Mouse (Mus musculus) limb, embryonic 11.5 days (tissue): ENCODE data around the gene Kcnab3. TPM values are rescaled to one million over a fixed set of nuclear protein-coding genes. Genes with fewer than 3 reads are reported as not detected.

Experiments used
- ATAC-seq: fragments of 200-750 bp; cut with Nextera tagmentation; 2 replicates; pipeline ENCODE4 v1.8.0; 2017; ENCODE audit warnings: low read depth; ENCODE audit not compliant: insufficient number of reproducible peaks, low FRiP score, low TSS enrichment
- DNase-seq: peaks from one replicate; pipeline ENCODE4 v3.0.0-alpha.2; 2015; ENCODE audit warnings: low spot score
- H3K27ac ChIP-seq: fragments of 300-500 bp; sonication (generic); replicated peaks from 2 replicates; pipeline ENCODE4 v1.5.1; 2014; ENCODE audit warnings: low read depth, mild to moderate bottlenecking, low read length
- H3K27me3 ChIP-seq: fragments of 300-500 bp; sonication (generic); 2 replicates; pipeline ENCODE4 v1.6.1; 2014; ENCODE audit warnings: mild to moderate bottlenecking, low read length, mixed read lengths; ENCODE audit not compliant: control insufficient read depth, insufficient read depth
- H3K36me3 ChIP-seq: fragments of 300-500 bp; sonication (generic); 2 replicates; pipeline ENCODE4 v1.6.1; 2014; ENCODE audit warnings: mild to moderate bottlenecking, low read length, moderate library complexity, mixed read lengths; ENCODE audit not compliant: control insufficient read depth, insufficient read depth
- H3K4me1 ChIP-seq: fragments of 300-500 bp; sonication (generic); 2 replicates; pipeline ENCODE4 v1.6.1; 2014; ENCODE audit warnings: low read length, mixed read lengths; ENCODE audit not compliant: control insufficient read depth, insufficient read depth
- H3K4me2 ChIP-seq: fragments of 300-500 bp; sonication (generic); 2 replicates; pipeline ENCODE4 v1.6.1; 2014; ENCODE audit warnings: low read depth, mild to moderate bottlenecking, moderate library complexity; ENCODE audit not compliant: severe bottlenecking
- H3K4me3 ChIP-seq: fragments of 300-500 bp; sonication (generic); 2 replicates; pipeline ENCODE4 v1.5.1; 2014; ENCODE audit warnings: low read depth, low read length
- H3K9ac ChIP-seq: fragments of 300-500 bp; sonication (generic); 2 replicates; pipeline ENCODE4 v1.6.1; 2014; ENCODE audit warnings: mild to moderate bottlenecking, low read length
- H3K9me3 ChIP-seq: fragments of 300-500 bp; sonication (generic); 2 replicates; pipeline ENCODE4 v1.6.1; 2016; ENCODE audit warnings: low read length; ENCODE audit not compliant: control insufficient read depth
- WGBS: fragments of 180-500 bp; shearing (Covaris S2); extraction: QIAGEN DNeasy Blood & Tissue Kit; methylation state at CpG from one replicate; pipeline ENCODE4 v1.1.7; 2014; 5-methylcytosine and 5-hydroxymethylcytosine counted together
- polyA plus RNA-seq: library from polyadenylated mRNA; unstranded; fragments of >200 nt; fragmentation: Nextera tagmentation; extraction: Ambion mirVana; gene quantifications from 2 replicates; pipeline ENCODE4 v1.2.1, GENCODE M21; 2014

The Kcnab3 gene
- polyA plus RNA-seq, 1 experiment from 2014 or later = 2.2 TPM

- Histone ChIP-seq H3K36me3 (peaks cover 22% of the 10 kb centered on the region), H3K4me1 (peaks cover 23% of the 10 kb centered on the region), H3K4me3 (no peak overlapping the region), H3K9me3 (no peaks in the 10 kb centered on the region), H3K27ac (no peak overlapping the region; the same call in 1 of the 2 replicates), H3K9ac (peak overlapping the region; percentile 40; the same call in 1 of the 2 replicates), H3K27me3 (no peaks in the 10 kb centered on the region), H3K4me2 (peak overlapping the region; percentile 15)
- DNase-seq (no peak), ATAC-seq (no peak)
- WGBS = 58% methylated on average over 8 of the region's 8 CpGs
Measured at GRCm38 (mm10) chr11:69364376-69364775, 38.3 kb downstream of the Kcnab3 start.

DNA sequence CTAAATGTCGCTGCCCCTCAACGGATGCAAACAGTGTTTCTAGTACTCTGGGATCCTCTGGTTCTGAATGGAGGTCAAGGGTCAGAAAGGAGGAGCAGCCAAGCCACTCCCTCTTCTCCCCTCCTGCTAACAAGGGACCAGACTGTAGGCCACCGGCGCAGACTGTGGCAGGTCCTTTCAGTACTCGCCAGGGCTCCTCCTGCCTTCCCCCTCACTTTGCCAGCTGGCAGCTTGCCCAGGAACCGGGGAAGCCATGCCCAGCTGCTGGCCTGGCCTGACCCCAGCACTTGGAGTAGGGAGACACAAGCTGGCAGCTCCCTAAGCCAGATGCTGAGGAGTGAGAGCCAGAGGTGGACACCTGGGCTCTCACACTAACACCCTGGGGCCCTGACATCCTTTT, 38.9 kb downstream of the Kcnab3 start:
- no peaks in the 10 kb centered on the region for H3K9me3 ChIP-seq
- H3K27me3 ChIP-seq = no peaks in the 10 kb centered on the region
- H3K4me2 ChIP-seq = peak overlapping the region; percentile 94
- H3K27ac ChIP-seq = peak overlapping the region; percentile 97
- 5% methylated on average over 6 of the region's 6 CpGs for WGBS
- peak; percentile 67 for DNase-seq
- peaks cover 23% of the 10 kb centered on the region for H3K4me1 ChIP-seq
- no peak for ATAC-seq
- H3K9ac ChIP-seq = peak overlapping the region; percentile 61
- H3K36me3 ChIP-seq = peaks cover 17% of the 10 kb centered on the region
- peak overlapping the region; percentile 87 for H3K4me3 ChIP-seq

DNA sequence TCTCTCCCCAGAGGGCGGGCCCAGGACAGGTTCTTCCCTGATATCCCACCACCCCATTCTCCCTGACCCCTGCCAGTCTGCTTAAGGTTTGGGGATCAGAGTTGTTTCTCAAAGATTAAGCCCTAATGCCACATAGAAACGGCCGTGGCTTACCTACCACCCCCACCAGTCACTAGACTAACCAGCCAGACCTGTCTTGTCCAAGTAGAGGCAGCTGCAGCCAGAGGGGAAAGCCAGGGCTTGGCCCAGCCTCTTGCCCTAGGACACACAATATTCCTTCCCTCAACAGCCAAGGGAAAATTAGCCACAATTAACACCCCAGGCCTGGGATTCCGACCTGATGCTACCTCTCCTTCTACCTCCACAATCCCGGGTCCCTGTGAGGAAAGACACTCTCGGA, 39.7 kb downstream of the Kcnab3 start:
- Histone ChIP-seq H3K27ac (peak overlapping the region; percentile 97), H3K9ac (peak overlapping the region; percentile 61), H3K9me3 (no peaks in the 10 kb centered on the region), H3K36me3 (peaks cover 10% of the 10 kb centered on the region), H3K4me3 (peak overlapping the region; percentile 87), H3K4me1 (peaks cover 23% of the 10 kb centered on the region), H3K4me2 (peak overlapping the region; percentile 94), H3K27me3 (no peaks in the 10 kb centered on the region)
- ATAC-seq (no peak), DNase-seq (no peak)
- WGBS = 18% methylated on average over 6 of the region's 6 CpGs

DNA sequence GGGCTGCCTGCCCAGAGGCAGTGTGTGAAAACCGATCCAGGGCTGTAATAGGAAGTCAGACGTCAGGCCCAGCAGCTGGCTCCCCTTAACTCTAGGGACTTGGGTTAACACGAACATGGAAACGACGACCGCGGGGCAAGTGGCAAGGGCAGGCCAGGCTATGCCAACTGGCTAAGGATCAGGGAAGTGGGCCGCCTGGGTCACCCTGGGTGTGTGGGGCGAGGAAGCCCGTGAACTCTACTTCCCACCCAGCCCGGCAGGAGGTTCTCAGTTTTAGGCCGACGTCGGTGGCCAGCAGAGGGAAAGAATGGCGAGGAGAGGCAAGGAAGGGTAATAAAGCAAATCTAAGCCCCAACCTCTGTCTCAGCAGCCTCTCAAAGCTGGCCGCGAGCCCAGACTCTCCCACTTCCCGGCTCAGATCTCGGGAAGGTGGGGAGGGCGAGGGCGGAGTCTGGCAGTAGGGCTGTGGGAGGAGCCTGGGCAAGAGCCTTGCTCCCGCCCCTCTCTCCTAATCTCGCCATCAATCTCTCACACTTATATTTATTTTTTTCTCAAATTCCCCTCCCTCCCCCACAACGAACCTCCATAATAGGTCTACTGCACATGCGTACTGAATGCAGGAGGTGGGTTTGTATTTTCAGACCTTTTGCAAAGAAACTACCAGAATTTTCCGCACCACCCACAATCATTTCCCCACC, 40.2 kb downstream of the Kcnab3 start:
- Histone ChIP-seq H3K27me3 (no peaks in the 10 kb centered on the region), H3K27ac (peak overlapping the region; percentile 99), H3K9ac (peak overlapping the region; percentile 61), H3K4me3 (peak overlapping the region; percentile 87), H3K36me3 (peaks cover 7% of the 10 kb centered on the region; the same call in 1 of the 2 replicates), H3K9me3 (no peaks in the 10 kb centered on the region), H3K4me2 (peak overlapping the region; percentile 94), H3K4me1 (peaks cover 26% of the 10 kb centered on the region)
- WGBS = under 1% methylated on average over 26 of the region's 26 CpGs
- ATAC-seq (peak; percentile 90), DNase-seq (peak; percentile 94)

DNA sequence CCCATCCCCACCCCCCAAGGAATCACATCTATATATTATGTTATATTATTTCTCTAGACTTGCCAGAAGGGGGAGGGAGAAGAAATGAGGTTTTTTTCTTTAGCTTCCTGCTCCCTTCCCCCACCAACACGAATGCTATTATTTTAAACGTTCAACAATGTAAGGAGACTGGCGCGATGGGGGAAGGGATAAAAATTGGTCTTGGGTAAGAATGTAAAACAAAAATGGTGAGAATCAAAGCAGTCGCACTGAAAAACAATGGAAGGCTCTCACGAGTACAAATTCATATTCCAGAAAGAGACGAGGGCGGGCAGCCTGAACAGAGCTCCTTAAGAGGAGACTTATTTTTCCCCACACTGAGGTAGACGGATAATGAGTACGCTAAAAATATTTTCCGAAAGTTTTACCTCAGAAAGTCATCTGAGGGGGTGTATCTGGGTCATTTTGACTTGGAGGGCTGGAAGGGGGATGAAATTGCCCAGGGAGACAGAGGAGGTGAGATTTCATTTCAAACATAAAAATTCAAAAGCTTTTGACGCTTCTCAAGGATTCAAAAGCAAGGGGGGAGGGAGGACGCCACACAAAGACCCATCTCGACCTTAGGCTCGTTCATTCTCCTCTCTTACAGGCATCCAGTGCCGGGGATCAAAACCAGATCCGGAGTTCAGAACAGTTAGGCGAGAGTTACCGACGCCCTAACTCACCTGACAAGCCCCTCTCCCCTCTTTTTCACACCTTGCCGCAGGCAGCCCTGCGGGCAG, 41.0 kb downstream of the Kcnab3 start:
- ATAC-seq (no peak; the same call in 1 of the 2 replicates), DNase-seq (peak; percentile 74)
- Histone ChIP-seq H3K4me2 (peak overlapping the region; percentile 94), H3K4me1 (peaks cover 30% of the 10 kb centered on the region), H3K4me3 (peak overlapping the region; percentile 87), H3K27ac (peak overlapping the region; percentile 99), H3K9me3 (no peaks in the 10 kb centered on the region), H3K36me3 (peaks cover 7% of the 10 kb centered on the region; the same call in 1 of the 2 replicates), H3K9ac (peak overlapping the region; percentile 99), H3K27me3 (no peaks in the 10 kb centered on the region)
- under 1% methylated on average over 22 of the region's 22 CpGs for WGBS

GRCm38 (mm10) chr11:69367616-69368355, 41.7 kb downstream of the Kcnab3 start:
- Histone ChIP-seq H3K27me3 (no peaks in the 10 kb centered on the region), H3K9me3 (no peaks in the 10 kb centered on the region), H3K4me1 (peaks cover 30% of the 10 kb centered on the region), H3K4me2 (peak overlapping the region; percentile 94), H3K36me3 (peaks cover 7% of the 10 kb centered on the region; the same call in 1 of the 2 replicates), H3K4me3 (peak overlapping the region; percentile 87), H3K9ac (peak overlapping the region; percentile 99), H3K27ac (peak overlapping the region; percentile 99)
- ATAC-seq (peak; percentile 19; the same call in 1 of the 2 replicates), DNase-seq (peak; percentile 67)
- under 1% methylated on average over 22 of the region's 22 CpGs for WGBS

DNA sequence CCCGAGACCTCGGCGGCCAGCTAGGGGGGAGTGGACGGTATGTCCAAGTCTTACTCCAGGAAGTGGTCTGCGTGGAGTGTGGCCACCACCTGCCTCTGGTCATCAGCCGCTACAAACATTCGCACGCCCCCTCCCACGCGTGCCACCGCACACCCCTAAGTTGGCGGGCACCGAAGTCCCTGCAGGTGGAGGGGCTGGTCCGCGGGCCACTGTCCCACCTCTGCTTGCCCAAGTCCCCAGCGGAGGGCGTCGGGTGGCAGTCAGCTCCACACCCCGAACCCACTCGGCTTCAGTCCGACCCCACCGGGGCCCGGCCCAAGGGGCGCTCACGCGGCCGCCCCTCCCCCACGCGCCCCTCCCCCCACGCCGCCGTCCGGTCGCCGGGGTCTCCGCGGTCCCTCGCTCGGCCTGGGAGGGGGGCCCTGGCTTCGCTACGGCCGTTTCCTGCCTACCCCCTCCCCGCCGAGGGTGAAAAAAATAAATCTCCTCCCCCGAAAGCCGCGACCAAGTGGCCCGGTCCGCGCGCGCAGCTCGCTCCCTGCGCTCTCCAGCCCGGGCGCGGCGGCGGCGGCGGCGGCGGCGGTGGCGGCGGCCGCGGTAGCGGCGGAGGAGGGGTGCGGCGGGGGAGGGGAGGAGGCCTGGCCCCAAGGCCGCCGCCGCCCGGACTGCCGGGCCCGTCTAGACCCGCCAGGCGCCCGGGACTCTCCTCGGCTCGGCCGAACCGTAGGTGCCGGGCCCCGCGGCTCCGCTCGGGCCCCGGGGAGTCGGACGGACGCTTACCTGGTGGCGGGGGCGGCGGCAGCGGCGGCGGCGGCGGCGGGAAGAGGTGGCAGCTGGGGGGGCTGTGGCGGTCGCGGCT, 42.5 kb downstream of the Kcnab3 start:
- Histone ChIP-seq H3K9me3 (no peaks in the 10 kb centered on the region), H3K36me3 (peaks cover 6% of the 10 kb centered on the region; the same call in 1 of the 2 replicates), H3K4me3 (peak overlapping the region; percentile 87), H3K27ac (peak overlapping the region; percentile 99), H3K4me2 (peak overlapping the region; percentile 94), H3K4me1 (peaks cover 30% of the 10 kb centered on the region), H3K27me3 (no peaks in the 10 kb centered on the region), H3K9ac (peak overlapping the region; percentile 99)
- DNase-seq (peak; percentile 73), ATAC-seq (0 out of 2 replicates have a peak, but pooled peaks have one; percentile 10)
- WGBS = under 1% methylated on average over 38 of the region's 106 CpGs
